Mouse (Mus musculus) WW6 (cell line): ENCODE data around the gene Rassf5.

Source experiments
- DNase-seq: peaks from one replicate; pipeline ENCODE4 v3.0.0-alpha.2; 2013; ENCODE audit warnings: low read depth, low spot score

Rassf5 gene

GRCm38 (mm10) chr1:131137111-131137510 lies 107.9 kb downstream of the Rassf5 start:
- no peak for DNase-seq

- no peak for DNase-seq
Measured at GRCm38 (mm10) chr1:131135960-131136629, 109.0 kb downstream of the Rassf5 start.

- DNase-seq = no peak
Measured at GRCm38 (mm10) chr1:131134942-131135522, 110.0 kb downstream of the Rassf5 start.

- DNase-seq = no peak
Measured at GRCm38 (mm10) chr1:131134231-131134630, 110.8 kb downstream of the Rassf5 start.
